Mouse (Mus musculus): Measurements from ENCODE around the gene Gm21860. TPM values are rescaled to one million over a fixed set of nuclear protein-coding genes. Genes with fewer than 3 reads are reported as not detected.
"Not testable (repeated sequence)": the region's sequence is repeated elsewhere in the genome, so short reads cannot be mapped to it uniquely, and the experiment has no call there.

The Gm21860 gene
- polyA plus RNA-seq, 1 experiment from 2014 or later: not detected

DNA sequence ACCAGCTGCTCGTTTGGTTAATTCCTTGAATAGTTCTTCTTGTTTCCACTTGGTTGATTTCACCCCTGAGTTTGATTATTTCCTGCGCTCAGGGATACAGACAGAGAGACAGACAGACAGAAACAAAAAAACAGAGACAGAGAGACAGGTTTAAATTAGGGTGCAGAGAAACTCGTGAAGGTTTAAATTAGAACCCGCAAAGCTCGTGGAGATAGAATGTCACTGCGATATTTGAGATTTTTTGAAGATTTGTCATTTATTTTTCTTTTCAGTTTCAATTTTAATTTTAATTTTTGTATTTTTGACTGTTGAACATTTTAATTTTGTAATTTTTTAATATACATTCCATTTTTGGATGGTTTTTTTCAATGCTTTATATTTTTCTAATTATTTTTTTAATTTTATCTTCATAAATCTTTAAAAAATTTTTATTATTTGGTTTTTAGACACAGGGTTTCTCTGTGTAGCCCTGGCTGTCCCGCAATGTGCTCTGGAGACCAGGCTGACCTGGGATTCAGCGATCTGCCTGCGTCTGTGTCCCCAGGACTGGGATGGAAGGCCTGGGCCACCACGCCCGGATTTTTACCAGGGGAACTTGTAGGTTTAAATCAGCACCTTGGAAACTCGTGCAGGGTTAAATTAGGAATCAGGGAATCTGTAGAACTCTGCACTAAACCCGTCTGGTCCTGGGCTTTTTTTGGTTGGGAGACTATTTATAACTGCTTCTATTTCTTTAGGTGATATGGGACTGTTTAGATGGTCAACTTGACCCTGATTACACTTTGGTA is 27.3 kb downstream of the Gm21860 start:
- not testable (repeated sequence) for H3K4me2 ChIP-seq (ENCODE audit: low read depth); H3K4me1 ChIP-seq (ENCODE audit: control insufficient read depth, insufficient read depth, low read length); H3K4me3 ChIP-seq (ENCODE audit: low read depth, low read length); ATAC-seq (ENCODE audit: insufficient read depth, low FRiP score, low TSS enrichment); H3K36me3 ChIP-seq (ENCODE audit: control insufficient read depth, insufficient read depth, low read length); H3K27me3 ChIP-seq (ENCODE audit: control insufficient read depth, insufficient read depth, low read length); H3K9ac ChIP-seq (ENCODE audit: low read length); H3K27ac ChIP-seq (ENCODE audit: low read depth, low read length); DNase-seq (ENCODE audit: low spot score); H3K9me3 ChIP-seq (ENCODE audit: control insufficient read depth, low read length)
- WGBS: 83% methylated on average over 12 of the region's 13 CpGs

GRCm38 (mm10) chrY:90725701-90726451 is 28.7 kb downstream of the Gm21860 start:
- H3K9me3 ChIP-seq (ENCODE audit: control insufficient read depth, low read length); H3K4me2 ChIP-seq (ENCODE audit: low read depth); H3K36me3 ChIP-seq (ENCODE audit: control insufficient read depth, insufficient read depth, low read length); ATAC-seq (ENCODE audit: insufficient read depth, low FRiP score, low TSS enrichment); H3K4me3 ChIP-seq (ENCODE audit: low read depth, low read length); H3K4me1 ChIP-seq (ENCODE audit: control insufficient read depth, insufficient read depth, low read length); H3K27ac ChIP-seq (ENCODE audit: low read depth, low read length); H3K9ac ChIP-seq (ENCODE audit: low read length); H3K27me3 ChIP-seq (ENCODE audit: control insufficient read depth, insufficient read depth, low read length): not testable (repeated sequence)
- peak; percentile 20 for DNase-seq (ENCODE audit: low spot score)
- 77% methylated on average over 17 of the region's 23 CpGs for WGBS

GRCm38 (mm10) chrY:90725166-90725565 is 29.5 kb downstream of the Gm21860 start:
- H3K4me1 ChIP-seq (ENCODE audit: control insufficient read depth, insufficient read depth, low read length); H3K4me3 ChIP-seq (ENCODE audit: low read depth, low read length); ATAC-seq (ENCODE audit: insufficient read depth, low FRiP score, low TSS enrichment); H3K27me3 ChIP-seq (ENCODE audit: control insufficient read depth, insufficient read depth, low read length); H3K27ac ChIP-seq (ENCODE audit: low read depth, low read length); H3K4me2 ChIP-seq (ENCODE audit: low read depth); DNase-seq (ENCODE audit: low spot score); H3K9ac ChIP-seq (ENCODE audit: low read length); H3K9me3 ChIP-seq (ENCODE audit: control insufficient read depth, low read length); H3K36me3 ChIP-seq (ENCODE audit: control insufficient read depth, insufficient read depth, low read length): not testable (repeated sequence)
- 92% methylated on average over 10 of the region's 10 CpGs for WGBS

DNA sequence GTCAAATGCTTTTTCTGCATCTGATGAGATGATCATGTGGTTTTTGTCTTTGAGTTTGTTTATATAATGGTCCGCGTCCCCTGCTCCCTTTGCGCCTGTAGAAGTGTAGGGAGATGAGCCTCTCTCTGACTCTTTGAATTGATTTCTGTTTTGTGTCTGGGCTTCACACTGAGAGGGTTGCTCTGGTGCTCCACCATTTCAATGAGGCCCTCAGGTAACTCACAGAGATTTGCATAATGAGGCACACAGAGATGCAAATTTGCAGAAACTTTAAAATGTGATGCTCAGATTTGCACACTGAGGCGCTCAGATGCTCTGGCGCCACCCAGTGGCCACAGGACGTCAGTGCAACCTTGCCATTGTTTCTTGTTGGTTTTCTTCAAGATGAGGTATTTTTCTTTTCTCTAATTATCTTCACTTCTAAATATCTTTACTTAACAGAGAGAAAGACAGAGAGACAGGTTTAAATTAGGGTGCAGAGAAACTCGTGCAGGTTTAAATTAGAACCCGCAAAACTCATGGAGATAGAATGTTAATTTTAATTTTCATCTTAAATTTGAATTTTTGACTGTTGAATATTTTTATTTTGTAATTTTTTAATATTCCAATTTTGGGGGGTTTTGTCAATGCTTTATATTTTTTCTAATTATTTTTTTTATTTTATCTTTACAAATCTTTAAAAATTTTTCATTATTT is 30.5 kb downstream of the Gm21860 start:
- H3K4me2 ChIP-seq (ENCODE audit: low read depth); H3K9me3 ChIP-seq (ENCODE audit: control insufficient read depth, low read length); H3K36me3 ChIP-seq (ENCODE audit: control insufficient read depth, insufficient read depth, low read length); H3K4me1 ChIP-seq (ENCODE audit: control insufficient read depth, insufficient read depth, low read length); H3K9ac ChIP-seq (ENCODE audit: low read length); H3K27ac ChIP-seq (ENCODE audit: low read depth, low read length); H3K27me3 ChIP-seq (ENCODE audit: control insufficient read depth, insufficient read depth, low read length); H3K4me3 ChIP-seq (ENCODE audit: low read depth, low read length); DNase-seq (ENCODE audit: low spot score): not testable (repeated sequence)
- peak; percentile 75 for ATAC-seq (ENCODE audit: insufficient read depth, low FRiP score, low TSS enrichment)
- 60% methylated on average over 8 of the region's 8 CpGs for WGBS

- not testable (repeated sequence) for H3K9ac ChIP-seq (ENCODE audit: low read length); H3K4me3 ChIP-seq (ENCODE audit: low read depth, low read length); H3K27ac ChIP-seq (ENCODE audit: low read depth, low read length); H3K4me2 ChIP-seq (ENCODE audit: low read depth); DNase-seq (ENCODE audit: low spot score); H3K4me1 ChIP-seq (ENCODE audit: control insufficient read depth, insufficient read depth, low read length); H3K36me3 ChIP-seq (ENCODE audit: control insufficient read depth, insufficient read depth, low read length); H3K9me3 ChIP-seq (ENCODE audit: control insufficient read depth, low read length); H3K27me3 ChIP-seq (ENCODE audit: control insufficient read depth, insufficient read depth, low read length)
- WGBS: 69% methylated on average over 8 of the region's 9 CpGs
- ATAC-seq (ENCODE audit: insufficient read depth, low FRiP score, low TSS enrichment): peak; percentile 69; the same call in 1 of the 2 replicates
Measured at GRCm38 (mm10) chrY:90723336-90723987, 31.2 kb downstream of the Gm21860 start.

DNA sequence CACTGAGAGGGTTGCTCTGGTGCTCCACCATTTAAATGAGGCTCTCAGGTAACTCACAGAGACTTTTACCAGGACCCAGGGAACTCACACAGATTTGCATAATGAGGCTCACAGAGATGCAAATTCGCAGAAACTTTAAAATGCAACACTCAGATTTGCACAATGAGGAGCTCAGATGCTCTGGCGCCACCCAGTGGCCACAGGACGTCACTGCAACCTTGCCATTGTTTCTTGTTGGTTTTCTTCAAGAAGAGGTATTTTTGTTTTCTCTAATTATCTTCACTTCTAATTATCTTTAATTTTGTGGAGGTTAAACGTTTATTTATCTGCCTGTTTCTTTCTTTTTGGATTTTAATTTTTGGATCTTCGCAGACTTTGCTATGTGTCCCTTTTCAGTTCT is 34.1 kb downstream of the Gm21860 start:
- not testable (repeated sequence) for H3K36me3 ChIP-seq (ENCODE audit: control insufficient read depth, insufficient read depth, low read length); H3K4me2 ChIP-seq (ENCODE audit: low read depth); H3K4me1 ChIP-seq (ENCODE audit: control insufficient read depth, insufficient read depth, low read length); H3K4me3 ChIP-seq (ENCODE audit: low read depth, low read length); DNase-seq (ENCODE audit: low spot score); H3K27ac ChIP-seq (ENCODE audit: low read depth, low read length); H3K9me3 ChIP-seq (ENCODE audit: control insufficient read depth, low read length); ATAC-seq (ENCODE audit: insufficient read depth, low FRiP score, low TSS enrichment); H3K9ac ChIP-seq (ENCODE audit: low read length); H3K27me3 ChIP-seq (ENCODE audit: control insufficient read depth, insufficient read depth, low read length)
- WGBS: 48% methylated on average over 5 of the region's 5 CpGs

GRCm38 (mm10) chrY:90719403-90720232 is 35.0 kb downstream of the Gm21860 start:
- H3K9me3 ChIP-seq (ENCODE audit: control insufficient read depth, low read length); ATAC-seq (ENCODE audit: insufficient read depth, low FRiP score, low TSS enrichment); H3K27me3 ChIP-seq (ENCODE audit: control insufficient read depth, insufficient read depth, low read length); H3K4me1 ChIP-seq (ENCODE audit: control insufficient read depth, insufficient read depth, low read length); DNase-seq (ENCODE audit: low spot score); H3K9ac ChIP-seq (ENCODE audit: low read length); H3K27ac ChIP-seq (ENCODE audit: low read depth, low read length); H3K4me3 ChIP-seq (ENCODE audit: low read depth, low read length); H3K36me3 ChIP-seq (ENCODE audit: control insufficient read depth, insufficient read depth, low read length); H3K4me2 ChIP-seq (ENCODE audit: low read depth): not testable (repeated sequence)
- 80% methylated on average over 13 of the region's 13 CpGs for WGBS

All from neural tube, embryonic 11.5 days (tissue).